Mouse (Mus musculus) embryonic facial prominence, embryonic 10.5 days (tissue): ENCODE results near the gene Unc79. TPM values are rescaled to one million over a fixed set of nuclear protein-coding genes. Genes with fewer than 3 reads are reported as not detected.

ENCODE experiments used
- DNase-seq: peaks from one replicate; pipeline ENCODE4 v3.0.0-alpha.2; 2017; ENCODE audit warnings: low spot score
- H3K27ac ChIP-seq: fragments of 300-500 bp; sonication (generic); replicated peaks from 2 replicates; pipeline ENCODE4 v1.5.1; 2016; ENCODE audit warnings: mild to moderate bottlenecking
- H3K27me3 ChIP-seq: fragments of 300-500 bp; sonication (generic); replicated peaks from 2 replicates; pipeline ENCODE4 v1.6.1; 2016; ENCODE audit warnings: low read depth, mild to moderate bottlenecking; ENCODE audit not compliant: poor library complexity, severe bottlenecking
- H3K36me3 ChIP-seq: fragments of 300-500 bp; sonication (generic); replicated peaks from 2 replicates; pipeline ENCODE4 v1.6.1; 2016; ENCODE audit warnings: mild to moderate bottlenecking, moderate library complexity
- H3K4me1 ChIP-seq: fragments of 300-500 bp; sonication (generic); 2 replicates; pipeline ENCODE4 v1.6.1; 2016
- H3K4me3 ChIP-seq: fragments of 300-500 bp; sonication (generic); 2 replicates; pipeline ENCODE4 v1.5.1; 2016; ENCODE audit warnings: mild to moderate bottlenecking, moderate library complexity
- H3K9me3 ChIP-seq: fragments of 300-500 bp; sonication (generic); 2 replicates; pipeline ENCODE4 v1.6.1; 2016; ENCODE audit warnings: mild to moderate bottlenecking
- WGBS: fragments of 180-500 bp; shearing (Covaris S2); methylation state at CpG from one replicate; pipeline ENCODE4 v1.1.7; 2016; 5-methylcytosine and 5-hydroxymethylcytosine counted together
- microRNA-seq: library from miRNA; unstranded; fragments of <30 nt; microRNA quantifications from one replicate; pipeline ENCODE4, GENCODE M21; 2017
- polyA plus RNA-seq: library from polyadenylated mRNA; unstranded; fragments of >200 nt; fragmentation: Nextera tagmentation; extraction: Ambion mirVana; gene quantifications from 2 replicates; pipeline ENCODE4 v1.2.1, GENCODE M21; 2016

The Unc79 gene
- polyA plus RNA-seq, 1 experiment from 2014 or later: 0.57 TPM

DNA sequence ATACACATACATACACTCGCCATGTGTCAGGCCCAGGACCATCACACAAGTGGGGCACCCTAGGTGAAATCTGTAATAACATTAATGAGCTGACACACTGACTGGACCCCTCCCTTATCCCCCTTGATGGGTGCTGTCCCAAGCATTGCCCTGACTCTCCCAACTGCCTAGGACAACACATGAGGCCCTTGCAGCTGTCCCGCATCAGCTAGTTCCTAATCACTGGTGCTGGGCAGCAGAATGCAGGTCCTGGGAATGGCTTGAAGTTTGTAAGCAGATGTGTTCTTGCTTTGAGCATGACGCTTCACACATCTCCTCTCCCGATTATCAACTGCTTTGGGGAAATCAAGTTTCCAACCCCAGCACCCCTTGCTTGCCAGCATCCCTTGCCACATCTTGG is 277.5 kb downstream of the Unc79 start:
- H3K27ac ChIP-seq: no peak overlapping the region
- peaks cover 17% of the 10 kb centered on the region for H3K4me1 ChIP-seq
- no peak for DNase-seq
- WGBS: 84% methylated on average over 4 of the region's 4 CpGs
- no peak overlapping the region for H3K4me3 ChIP-seq
- H3K9me3 ChIP-seq: no peaks in the 10 kb centered on the region
- H3K36me3 ChIP-seq: no peaks in the 10 kb centered on the region
- no peaks in the 10 kb centered on the region for H3K27me3 ChIP-seq

DNA sequence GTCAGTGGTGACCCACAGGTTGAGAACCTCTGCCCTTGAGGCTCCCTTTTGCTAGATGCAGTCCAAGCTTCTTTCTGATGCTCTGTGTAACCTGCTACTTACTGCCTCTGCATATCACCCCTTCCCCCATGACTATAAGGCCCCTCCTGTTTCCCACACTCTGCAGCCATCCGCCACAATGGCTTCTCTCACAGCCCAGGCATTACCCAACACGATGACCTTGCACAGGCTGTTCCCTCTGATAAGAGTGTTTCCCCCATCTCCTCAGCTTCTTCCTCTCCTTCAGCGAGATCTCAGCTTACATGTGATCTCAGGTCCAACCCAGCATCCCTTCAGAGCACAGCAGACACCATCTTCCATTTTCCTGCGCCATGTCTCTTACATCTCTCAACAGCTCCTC is 280.4 kb downstream of the Unc79 start:
- H3K4me3 ChIP-seq: no peak overlapping the region
- DNase-seq: no peak
- H3K36me3 ChIP-seq: no peaks in the 10 kb centered on the region
- H3K9me3 ChIP-seq: no peaks in the 10 kb centered on the region
- WGBS: 84% methylated on average over 4 of the region's 4 CpGs
- peaks cover 5% of the 10 kb centered on the region; the same call in 1 of the 2 replicates for H3K4me1 ChIP-seq
- H3K27me3 ChIP-seq: no peaks in the 10 kb centered on the region
- no peak overlapping the region for H3K27ac ChIP-seq

Small RNA genes within 50 kb of the gene (microRNA-seq; reads per million reads assigned to microRNA genes)
- not detected for gene Gm44324

Other genes starting within 250 kb of the Unc79 start
- gene Itpk1, start 243.9 kb upstream of the Unc79 start, polyA plus RNA-seq: 13.7 and 17.7 TPM in 2 replicates
- gene Moap1, start 205.2 kb upstream of the Unc79 start, polyA plus RNA-seq: 35.4 and 36.9 TPM in 2 replicates
- gene Tmem251, start 205.1 kb upstream of the Unc79 start, polyA plus RNA-seq: 9.7 and 11.2 TPM in 2 replicates
- not detected in 2 replicates for gene Gm28051, start 191.1 kb upstream of the Unc79 start, polyA plus RNA-seq
- 49.3 and 53.7 TPM in 2 replicates for gene Gon7, start 191.1 kb upstream of the Unc79 start, polyA plus RNA-seq
- gene Ubr7, start 190.9 kb upstream of the Unc79 start, polyA plus RNA-seq: 53.1 and 58.9 TPM in 2 replicates
- gene Gm20604, start 190.2 kb upstream of the Unc79 start, polyA plus RNA-seq: 29.1 and 31.0 TPM in 2 replicates
- 17.6 and 19.5 TPM in 2 replicates for gene Btbd7, start 70.4 kb upstream of the Unc79 start, polyA plus RNA-seq
- gene Cox8c, start 49.5 kb upstream of the Unc79 start, polyA plus RNA-seq: not detected in 2 replicates